Mouse (Mus musculus) lung, postnatal 0 days (tissue): Measurements from ENCODE around the gene Capn11.

ENCODE experiments used
- CTCF ChIP-seq: IDR thresholded peaks from 2 replicates; pipeline ENCODE4 v1.5.1; 2016; ENCODE audit warnings: antibody characterized with exemption, mild to moderate bottlenecking
- EP300 ChIP-seq: IDR thresholded peaks from 2 replicates; pipeline ENCODE4 v1.6.1; 2016; ENCODE audit warnings: antibody characterized with exemption, mild to moderate bottlenecking, control low read depth

- TF ChIP-seq CTCF (no peak), EP300 (no peak)
Measured at GRCm38 (mm10) chr17:45667481-45667880, 8.4 kb upstream of the Capn11 start.
